Mouse (Mus musculus) brain, adult 10 weeks (tissue): ENCODE data around the gene Tbc1d14. TPM values are rescaled to one million over a fixed set of nuclear protein-coding genes. Genes with fewer than 3 reads are reported as not detected.

Experiments
- polyA plus RNA-seq: library from polyadenylated mRNA; stranded (reverse); fragments of 350-450 nt; fragmentation: Illumina TruSeq; extraction: RNeasy Lipid Tissue Mini Kit (QIAGEN cat#74804); gene quantifications from one replicate; pipeline ENCODE4 v1.2.3, GENCODE M21; 2015; ENCODE audit warnings: low read depth, low replicate concordance

Gene Tbc1d14
- polyA plus RNA-seq: 57.0 TPM

DNA sequence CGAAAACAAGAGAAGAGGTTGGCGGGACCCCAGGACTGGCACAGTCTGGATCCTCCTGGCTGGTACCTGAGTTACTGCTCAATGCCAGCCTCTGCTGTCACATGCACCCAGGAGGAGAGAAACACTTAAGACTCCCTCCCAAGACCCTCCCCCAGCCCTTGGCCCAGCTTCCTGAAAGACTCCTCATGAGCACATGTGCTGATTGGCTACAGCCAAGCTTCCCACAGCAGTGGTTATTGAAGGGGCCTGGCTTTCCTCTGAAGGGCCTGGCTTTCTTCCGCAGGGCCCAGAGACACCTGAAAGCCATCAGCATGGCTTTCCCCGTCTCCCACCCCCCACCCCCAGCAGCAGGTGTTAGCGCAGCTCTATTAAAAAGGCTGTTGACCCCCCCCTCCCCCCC lies at the start of gene Tbc1d14:
Tbc1d14 (minus strand) TSS at position 101 of the 400 bp plus-strand sequence.

GRCm38 (mm10) chr5:36484171-36484990 lies 108.7 kb downstream of the Tbc1d14 start, which contains the start of the genes Tada2b and Ccdc96:
Gene Tada2b (minus strand): TSS chr5:36484285.
Gene Ccdc96 (plus strand): TSS chr5:36484588.

GRCm38 (mm10) chr5:36464709-36465661 lies 128.1 kb downstream of the Tbc1d14 start, which contains the start of gene Grpel1:
Gene Grpel1 (plus strand): TSS chr5:36464998.

Other genes with a start within 250 kb of the Tbc1d14 start
- gene Sorcs2, start 195.1 kb downstream of the Tbc1d14 start, polyA plus RNA-seq: 24.1 TPM
- gene Grpel1, start 128.3 kb downstream of the Tbc1d14 start, polyA plus RNA-seq: 33.8 TPM
- gene Tada2b, start 109.0 kb downstream of the Tbc1d14 start, polyA plus RNA-seq: 24.4 TPM
- 1.1 TPM for gene Ccdc96, start 108.7 kb downstream of the Tbc1d14 start, polyA plus RNA-seq
- 54.8 TPM for gene D5Ertd579e, start 102.7 kb upstream of the Tbc1d14 start, polyA plus RNA-seq
- 16.7 TPM for gene Bloc1s4, start 155.4 kb upstream of the Tbc1d14 start, polyA plus RNA-seq
- gene Mrfap1, start 203.5 kb upstream of the Tbc1d14 start, polyA plus RNA-seq: 416 TPM
- 16.7 TPM for gene Man2b2, start 237.4 kb upstream of the Tbc1d14 start, polyA plus RNA-seq